Mouse (Mus musculus): ENCODE results near the gene Fgf5.
A peak's percentile ranks its signal among the peaks of the same experiment; 100 is the strongest.

Fgf5 gene

DNA sequence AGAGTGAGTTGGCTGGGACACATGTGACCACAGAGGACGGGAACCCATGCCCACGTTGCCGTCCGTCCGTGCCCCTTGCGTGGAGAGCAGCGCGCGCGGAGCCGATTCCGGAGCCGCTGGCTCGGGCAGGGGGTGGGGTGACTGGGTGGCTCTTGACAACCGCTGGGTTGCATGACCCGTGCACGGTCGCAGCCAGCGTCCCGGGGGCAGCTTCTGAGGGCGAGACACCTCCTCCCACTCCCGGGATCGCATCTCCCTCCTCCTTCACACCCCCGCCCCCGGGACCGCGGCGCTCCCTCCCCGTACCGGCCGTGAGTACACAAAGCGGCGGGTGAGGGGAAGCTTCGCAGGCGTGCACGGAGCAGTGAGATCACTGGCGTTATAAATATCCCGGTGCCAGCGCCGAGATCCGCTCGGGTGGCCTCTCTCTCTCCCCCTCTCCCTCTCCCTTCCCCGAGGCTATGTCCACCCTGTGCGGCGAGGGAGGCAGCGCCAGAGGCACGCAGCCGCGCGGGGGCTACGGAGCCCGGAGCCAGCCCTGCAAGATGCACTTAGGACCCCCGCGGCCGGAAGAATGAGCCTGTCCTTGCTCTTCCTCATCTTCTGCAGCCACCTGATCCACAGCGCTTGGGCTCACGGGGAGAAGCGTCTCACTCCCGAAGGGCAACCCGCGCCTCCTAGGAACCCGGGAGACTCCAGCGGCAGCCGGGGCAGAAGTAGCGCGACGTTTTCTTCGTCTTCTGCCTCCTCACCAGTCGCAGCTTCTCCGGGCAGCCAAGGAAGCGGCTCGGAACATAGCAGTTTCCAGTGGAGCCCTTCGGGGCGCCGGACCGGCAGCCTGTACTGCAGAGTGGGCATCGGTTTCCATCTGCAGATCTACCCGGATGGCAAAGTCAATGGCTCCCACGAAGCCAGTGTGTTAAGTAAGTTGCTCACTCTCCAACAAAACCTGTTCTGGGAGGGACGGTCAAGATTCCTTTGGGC, at the start of gene Fgf5:
TSS of gene Fgf5 (plus strand) at position 347 of the 984 bp plus-strand sequence.
- DNase-seq (ENCODE audit: low spot score), result peak; percentile 24

DNA sequence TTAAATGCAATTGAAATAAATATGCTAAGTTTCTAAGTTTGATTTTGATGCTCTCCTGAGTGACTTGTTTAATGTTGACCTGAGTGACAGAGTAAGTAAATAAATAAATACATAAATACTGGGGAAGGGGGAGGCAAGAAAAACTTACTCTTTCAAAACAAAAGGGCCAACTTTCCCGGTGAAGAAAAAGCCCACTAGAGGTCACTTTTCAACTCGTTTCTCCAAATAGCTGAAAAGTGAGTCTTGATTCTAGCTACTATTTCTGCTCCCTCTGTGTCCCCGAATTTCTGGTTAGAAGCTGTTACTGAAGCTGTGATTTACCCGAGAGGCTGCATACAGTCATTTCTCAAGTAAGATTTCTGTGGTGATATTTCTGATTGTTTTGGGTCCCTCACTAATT, 41.5 kb upstream of the Fgf5 start:
- no peak for DNase-seq (ENCODE audit: low spot score)

DNA sequence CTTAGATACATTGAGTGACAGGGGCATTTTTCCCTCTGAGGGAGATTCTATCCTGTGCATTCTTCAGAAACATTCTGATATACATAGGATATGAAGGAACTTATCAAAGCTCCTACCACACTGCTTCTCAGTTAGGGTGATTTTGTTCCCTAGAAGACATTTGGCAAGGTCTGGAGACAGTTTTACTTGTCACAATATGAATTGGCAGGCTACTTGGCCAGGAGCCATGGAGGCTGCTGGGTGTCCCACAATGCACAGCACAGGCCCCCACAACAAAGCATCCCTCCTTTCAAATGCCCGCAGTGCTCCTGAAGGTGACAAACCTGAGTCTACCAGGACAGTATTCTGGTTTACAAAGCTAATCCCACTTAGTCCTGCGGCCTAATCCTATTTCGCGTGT, 32.0 kb upstream of the Fgf5 start:
- no peak for DNase-seq (ENCODE audit: low spot score)

DNA sequence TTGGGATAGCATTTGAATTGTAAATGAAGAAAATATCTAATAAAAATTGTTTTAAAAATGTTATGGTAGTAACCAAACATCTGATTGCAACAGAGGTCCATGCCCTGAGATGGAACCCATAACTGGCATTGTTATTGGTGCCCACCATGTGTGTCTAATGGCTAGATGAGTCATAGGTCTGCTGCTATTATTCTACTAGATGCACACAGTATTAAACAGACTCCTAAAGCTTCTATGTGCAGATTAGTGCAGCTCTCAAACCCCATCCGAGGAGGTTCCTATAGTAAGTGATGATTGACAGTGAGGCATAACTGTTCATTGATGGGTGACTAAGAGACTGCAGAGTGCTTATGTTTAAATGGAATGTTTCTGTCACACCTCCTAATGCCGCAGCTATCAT, 27.3 kb upstream of the Fgf5 start:
- no peak for DNase-seq (ENCODE audit: low spot score)

DNA sequence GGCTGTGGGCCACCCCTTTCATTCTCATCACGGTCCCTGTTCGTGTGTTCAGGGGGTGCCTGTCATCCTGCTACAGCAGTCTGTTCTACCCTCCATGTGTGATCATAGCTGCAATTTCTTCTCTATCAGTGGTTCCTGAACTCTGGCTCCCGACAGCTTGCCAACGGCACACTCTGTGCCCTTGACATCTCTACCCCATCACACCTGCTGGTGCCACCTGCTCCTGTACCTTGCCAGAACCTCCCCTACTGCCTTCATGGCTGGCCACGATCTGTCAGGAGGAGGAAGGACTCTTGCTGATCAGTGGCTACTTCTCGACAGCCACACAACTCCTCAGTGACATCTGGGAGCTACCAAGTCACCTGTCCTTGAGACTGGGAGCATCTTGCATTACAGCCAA, 24.5 kb upstream of the Fgf5 start:
- DNase-seq (ENCODE audit: low spot score), result no peak

DNA sequence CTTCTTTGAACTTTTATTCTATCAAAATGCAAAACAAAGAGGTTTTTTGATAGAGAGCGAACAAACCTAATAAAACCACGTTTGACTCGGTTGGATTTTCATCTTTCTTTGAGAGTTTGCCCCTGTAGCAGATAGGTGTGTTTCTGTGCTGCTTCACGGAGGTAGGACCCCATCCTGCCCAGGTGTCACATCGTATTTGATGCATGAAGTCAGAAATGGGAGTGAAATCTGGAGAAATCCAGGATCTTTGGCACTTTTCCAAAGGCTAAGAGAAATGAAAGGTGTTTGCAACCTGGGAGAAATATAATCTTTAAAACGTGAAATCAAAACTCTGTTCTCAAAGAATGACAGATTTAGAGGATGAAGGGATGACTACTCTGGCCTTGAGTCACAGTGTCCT, 15.5 kb upstream of the Fgf5 start:
- DNase-seq (ENCODE audit: low spot score), result no peak

DNA sequence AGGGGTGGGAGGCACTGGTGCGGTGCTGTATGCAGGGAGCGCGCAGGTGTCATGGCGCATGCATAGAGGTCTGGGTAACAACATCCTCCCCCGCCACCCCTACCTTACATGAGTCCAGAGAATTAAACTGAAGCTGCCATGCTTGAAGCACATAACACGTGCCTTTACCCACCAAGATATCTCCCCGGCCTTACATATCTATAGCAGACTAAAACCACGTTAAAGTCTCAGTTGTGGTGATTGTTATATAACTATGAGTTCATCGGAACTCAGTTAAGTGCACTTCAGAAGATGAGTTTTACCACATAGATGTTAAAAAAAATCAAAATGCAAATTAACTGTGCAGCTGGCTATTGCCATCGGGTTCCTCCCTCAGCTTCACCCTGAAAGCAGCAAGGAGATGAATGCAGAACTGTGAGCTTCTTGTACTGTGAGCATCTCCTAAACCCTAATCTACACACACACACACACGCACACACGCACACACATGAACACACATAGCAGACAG, 12.6 kb upstream of the Fgf5 start:
- DNase-seq (ENCODE audit: low spot score), result no peak

DNA sequence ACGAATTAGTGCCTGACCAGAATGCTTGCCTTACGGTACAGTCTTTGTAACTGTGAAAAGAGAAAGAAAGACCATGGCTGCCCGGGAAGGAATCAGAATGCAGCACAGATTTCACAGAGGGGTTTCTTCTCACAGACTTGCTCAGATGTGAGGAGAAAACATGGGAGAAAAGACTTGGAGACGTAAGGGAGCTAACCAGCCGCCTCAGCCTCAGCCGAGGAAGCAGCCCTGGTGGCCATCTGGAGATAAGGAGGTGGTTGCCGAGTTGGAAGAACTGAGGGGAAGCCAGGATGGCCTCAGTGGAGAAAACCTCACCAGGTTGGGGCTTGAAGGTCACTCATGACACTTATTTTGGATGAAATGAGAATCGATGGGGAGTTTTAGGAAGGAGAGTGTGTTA, 8.7 kb upstream of the Fgf5 start:
- no peak for DNase-seq (ENCODE audit: low spot score)

DNA sequence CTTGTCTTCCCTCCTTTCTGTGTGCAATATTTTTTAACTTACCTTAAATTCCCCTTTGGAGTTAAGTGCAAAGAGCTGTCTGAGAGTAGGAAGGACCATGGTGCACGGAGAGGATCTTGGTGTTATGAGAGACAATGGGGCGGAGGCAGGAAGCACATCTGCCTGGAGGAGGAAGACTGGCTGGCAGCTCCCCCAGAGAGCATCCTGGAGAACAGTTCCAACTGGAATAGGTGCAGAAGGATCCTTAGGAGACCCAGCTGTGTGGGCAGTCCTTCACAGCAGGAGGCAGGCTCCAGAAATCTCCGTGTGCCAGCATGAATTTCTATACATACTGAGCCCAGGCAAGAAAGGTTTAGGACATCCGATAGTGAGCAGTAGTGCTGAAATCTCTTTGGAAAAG, 8.0 kb upstream of the Fgf5 start:
- DNase-seq (ENCODE audit: low spot score), result no peak

DNA sequence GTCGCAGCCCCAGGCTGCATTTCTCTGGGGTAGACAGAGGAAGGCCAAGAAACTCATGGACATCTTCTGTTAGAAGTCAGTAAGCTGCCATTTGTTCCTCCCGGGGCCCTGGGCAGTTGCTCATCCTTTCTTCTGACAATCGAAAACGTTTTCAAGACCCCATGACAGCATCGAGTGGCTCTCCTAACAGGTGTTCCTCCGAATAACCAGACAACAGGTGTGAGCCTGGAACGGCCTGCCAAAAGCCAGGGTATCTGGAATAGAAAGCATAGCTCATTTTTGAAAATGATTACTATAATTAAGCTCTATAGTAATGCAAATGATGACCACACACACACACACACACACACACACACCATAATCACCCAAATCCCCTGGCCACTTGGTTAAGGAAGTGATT, 7.2 kb upstream of the Fgf5 start:
- DNase-seq (ENCODE audit: low spot score), result no peak

DNA sequence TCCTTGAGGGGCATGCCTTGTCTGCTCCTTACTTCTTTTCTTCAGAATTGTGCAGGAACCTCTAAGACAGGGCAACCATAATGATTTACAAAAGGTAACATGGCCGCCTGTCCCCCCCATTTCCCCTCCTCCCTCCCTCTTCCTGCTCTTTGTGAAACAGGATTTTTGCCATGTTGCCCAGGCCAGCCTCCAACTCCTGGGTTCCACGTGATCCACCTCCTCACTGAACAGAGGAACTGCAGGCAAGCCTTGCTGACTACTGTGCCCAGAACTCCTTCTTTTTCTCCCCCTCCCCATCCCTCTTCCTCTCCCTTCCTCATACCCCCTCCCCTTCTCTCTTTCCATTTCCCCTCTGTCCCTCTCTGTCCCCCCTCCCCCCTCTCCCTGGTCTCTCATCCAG, 6.5 kb upstream of the Fgf5 start:
- DNase-seq (ENCODE audit: low spot score), result no peak

DNA sequence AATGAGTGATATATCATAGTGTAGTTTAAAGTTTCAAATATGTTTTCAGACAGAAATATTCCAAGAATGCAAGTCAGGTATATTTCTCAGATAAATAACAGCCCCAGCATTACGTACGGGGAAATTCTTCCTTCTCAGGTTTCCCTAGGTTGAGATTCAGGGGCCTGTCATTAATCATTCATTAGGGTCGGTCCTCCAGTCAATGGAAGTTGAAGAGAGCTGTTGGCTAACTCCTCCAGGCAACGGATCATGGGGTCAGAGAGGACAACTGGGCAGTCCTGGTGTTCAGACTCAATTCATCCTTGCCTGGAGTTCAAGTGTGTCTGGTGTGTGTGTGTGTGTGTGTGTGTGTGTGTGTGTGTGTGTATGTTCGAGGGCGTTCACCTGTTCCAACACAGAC, 837 bp upstream of the Fgf5 start:
- peak; percentile 43 for DNase-seq (ENCODE audit: low spot score)

DNA sequence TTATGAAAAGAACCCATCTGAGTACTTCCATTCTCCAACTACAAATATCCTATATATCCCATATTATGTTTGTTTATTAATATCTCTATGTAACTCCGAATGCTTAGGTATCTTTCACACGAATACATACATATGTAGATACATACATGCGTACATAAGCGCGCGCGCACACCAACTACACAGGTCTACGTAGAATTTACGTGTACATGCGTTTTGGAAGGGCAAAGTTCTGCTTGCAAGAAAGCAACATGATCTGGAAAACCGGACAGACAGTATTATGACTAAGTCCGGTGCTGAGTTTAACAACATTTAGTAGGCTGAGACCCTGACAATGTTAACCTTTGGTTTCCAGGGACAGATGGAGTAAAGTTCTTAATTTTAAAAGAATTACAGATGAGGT, 1.2 kb downstream of the Fgf5 start:
- no peak for DNase-seq (ENCODE audit: low spot score)

DNA sequence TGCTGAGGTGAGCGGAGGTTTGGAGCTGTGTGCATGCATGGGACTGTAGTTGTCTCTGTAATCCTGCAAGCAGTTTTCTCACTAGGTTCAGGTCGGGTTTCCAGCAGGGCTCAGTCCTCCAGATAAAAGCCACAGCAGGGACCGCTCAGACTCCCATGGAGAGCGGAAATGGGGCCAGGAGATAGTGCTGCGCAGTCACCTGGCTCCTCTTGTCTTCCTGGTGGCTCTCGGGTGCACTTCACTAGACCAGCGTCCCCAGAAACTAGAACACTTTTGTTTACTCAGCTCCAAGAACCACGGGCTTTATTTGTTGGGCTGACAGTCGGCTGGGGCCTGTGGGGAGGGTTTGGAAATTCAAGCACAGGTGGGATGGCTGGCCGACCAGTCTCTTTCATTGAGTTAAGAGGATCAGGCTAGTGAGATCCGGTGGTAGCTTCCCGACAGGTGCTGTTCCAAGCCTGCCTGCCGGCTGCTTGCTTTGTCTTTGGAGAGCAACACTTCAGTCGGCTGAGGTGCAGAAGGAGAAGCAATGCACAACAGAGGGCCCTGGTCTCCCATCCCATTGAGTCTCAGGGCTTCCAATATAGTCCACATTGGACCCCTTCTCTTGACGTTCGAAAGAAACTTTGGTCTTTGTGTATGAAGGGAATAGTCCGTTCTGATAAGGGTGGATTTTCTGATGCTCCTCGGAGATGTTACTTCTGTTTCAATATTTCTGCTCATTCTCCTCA, 1.9 kb downstream of the Fgf5 start:
- DNase-seq (ENCODE audit: low spot score), result no peak

DNA sequence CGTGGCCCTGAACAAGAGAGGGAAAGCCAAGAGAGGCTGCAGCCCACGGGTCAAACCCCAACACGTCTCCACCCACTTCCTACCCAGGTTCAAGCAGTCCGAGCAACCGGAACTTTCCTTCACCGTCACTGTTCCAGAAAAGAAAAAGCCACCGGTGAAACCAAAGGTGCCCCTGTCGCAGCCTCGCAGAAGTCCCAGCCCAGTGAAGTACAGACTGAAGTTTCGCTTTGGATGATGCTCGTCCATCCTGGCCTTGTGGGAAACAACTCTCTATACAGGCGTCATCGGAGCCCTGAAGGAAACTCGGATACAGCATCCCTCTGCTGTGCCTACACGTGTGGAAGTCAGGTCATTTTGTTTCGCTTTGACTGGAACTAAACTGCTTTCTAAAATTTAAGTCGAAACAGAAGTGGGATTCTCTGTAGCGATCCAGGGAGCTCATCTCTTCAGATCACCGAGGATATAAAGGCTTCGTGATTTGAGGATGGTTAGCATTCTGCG, 21.4 kb downstream of the Fgf5 start:
- no peak for DNase-seq (ENCODE audit: low spot score)

DNA sequence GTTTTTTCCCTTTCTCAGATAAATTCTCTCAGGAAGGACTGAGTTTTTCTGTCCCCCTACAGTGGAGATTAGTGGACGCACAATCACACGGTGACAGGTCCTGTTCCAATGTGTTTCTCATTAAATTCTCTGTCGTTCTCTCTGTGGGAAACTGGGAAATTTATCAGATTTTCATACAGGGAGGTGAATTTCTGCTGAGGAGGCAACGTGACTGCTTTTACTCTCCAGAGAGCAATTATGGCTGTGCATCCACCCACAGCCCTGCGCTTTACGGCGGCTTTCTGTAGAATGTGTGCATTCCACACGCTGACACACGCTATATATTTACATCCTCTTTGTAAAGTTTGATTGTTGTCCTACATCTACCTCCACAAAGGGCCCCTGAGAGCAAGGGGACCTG, 28.0 kb downstream of the Fgf5 start:
- no peak for DNase-seq (ENCODE audit: low spot score)

DNA sequence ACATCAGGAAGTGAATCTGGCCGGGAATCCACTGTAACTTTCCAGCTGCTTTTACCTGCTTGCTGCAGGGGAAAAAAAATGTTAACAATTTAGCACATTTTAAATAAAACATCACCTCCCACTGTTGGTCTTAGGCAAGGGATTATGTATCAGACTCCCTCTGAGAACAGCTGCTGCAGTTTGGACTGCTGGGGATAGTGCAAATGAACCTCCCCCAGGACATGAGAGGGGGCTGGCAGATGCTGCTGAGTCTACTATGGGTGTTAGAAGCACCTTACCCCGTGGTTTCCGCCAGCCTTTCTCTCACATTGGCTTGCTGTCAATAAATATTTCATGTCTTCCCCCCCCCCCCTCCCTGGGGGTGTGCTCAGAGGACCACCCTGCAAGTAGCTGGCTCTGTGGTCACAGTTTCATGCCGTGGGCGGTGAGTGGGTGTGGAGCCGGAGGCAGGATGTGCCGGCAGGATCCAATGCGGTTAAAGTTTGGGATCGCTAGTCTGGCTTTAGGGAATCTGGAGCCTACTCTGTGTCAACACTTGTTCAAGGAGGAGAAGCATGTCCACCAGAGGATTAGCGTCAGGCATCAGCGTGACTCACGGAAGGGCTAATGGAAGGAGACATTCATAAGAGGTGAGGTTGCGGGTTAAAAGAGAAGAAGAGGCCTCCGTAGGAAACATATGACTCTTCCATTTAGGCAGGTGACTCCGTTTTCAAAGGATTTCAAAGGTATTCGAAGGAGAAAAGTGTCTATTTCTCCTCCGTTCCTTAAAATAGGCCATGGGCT, 29.9 kb downstream of the Fgf5 start:
- no peak for DNase-seq (ENCODE audit: low spot score)

DNA sequence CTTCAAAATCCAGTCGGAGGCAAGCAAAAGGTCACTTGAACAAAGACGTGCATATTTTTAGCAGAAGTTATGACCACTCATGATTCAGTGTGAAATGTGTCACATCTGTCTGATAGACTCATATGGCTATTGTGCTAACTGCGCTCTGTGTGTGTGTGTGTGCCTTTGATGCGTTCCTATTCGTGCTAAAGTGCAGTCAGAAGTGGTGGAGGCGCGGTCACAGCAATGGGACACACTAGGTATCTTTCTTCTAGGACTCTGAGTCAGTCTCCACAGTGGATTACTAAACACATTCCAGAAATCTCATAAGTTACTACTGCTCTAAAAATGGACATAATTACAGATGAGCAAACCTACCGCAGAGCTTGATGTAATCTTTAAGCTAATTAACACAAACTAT, 36.7 kb downstream of the Fgf5 start:
- no peak for DNase-seq (ENCODE audit: low spot score)

DNA sequence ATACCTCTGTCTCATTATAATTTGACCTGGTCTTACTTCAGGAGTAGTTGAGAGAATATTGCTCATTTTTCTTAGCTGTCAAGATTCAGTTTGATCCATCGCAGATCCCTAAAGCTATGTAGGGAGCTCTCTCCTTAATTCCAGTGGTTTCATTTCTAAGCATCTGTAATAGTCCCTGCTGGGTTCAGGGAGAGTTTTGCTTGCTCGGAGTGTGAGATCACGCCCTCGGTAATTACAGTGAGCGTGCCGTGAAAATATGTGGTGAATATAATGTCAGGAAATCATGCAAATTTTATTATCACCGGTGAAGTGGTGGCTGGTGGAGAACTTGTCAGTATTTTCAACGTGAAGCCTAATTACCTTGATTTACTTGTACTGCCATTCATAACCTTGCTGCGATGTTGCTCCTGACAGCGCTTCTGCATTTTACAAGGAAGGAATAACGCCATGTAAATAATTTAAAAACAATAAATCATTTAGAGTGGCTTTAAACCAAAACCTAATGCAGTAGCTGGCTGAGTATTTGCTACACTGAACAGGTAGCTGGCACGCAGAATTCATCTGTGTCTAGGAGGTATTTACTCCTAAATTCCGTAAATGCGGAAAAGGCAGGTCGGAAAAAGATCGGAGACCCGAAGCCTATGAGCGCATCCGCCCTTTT, 38.5 kb downstream of the Fgf5 start:
- DNase-seq (ENCODE audit: low spot score), result no peak

DNA sequence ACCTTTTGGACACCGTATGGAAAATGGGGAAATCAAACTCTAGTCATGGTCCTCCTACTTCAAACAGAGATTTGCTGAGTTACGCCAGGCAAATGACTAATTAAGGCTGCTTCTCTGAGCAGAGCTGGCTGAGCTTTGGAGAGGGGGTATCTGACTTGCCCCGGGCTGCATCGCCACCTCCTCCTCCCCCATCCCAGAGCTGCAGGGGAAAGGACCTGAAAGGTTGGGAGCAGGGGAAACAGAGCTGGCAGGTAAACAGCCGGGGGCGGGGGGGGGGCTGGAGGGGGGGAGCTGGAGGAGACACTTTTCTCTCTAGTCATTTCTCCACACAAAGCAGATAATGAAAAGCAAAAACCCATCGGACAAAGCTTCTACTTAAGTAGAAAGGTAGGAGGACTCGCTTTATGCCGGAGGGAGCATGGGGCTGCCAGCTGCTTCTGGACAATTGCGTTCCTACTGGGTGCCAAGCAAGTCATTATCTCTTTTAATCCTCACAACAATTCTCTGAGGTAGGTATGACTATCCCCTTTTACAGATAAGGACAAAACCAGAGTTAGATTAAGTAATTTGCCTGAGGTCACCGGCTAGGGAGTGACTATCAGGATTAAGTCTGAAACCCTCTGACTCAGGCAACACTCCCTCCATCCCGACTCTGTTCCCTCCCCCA, 39.2 kb downstream of the Fgf5 start:
- no peak for DNase-seq (ENCODE audit: low spot score)

DNA sequence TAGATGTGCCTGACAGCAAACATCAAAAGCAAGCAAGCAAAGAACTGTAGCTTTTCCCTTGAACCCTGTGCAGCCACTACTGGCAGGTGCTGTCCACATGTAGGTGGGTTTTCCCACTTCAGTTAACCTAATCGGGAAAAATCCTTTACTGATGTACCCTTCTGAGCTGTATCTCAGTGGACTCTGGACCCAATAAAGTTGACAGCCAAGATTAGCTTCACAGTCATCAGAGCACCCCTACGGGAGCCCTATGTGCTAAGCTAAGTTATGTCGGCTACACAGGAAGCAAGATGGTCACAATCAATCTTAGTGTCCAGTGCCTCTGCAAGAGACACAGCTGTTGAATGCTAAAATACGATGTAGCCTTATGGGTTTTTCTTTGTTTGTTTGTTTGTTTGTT, 46.1 kb downstream of the Fgf5 start:
- DNase-seq (ENCODE audit: low spot score), result no peak

Data from yolk sac, embryonic 10.5 days (tissue).